Mouse (Mus musculus): ENCODE measurements around the gene Creg1.
"Not testable (repeated sequence)": the region's sequence is repeated elsewhere in the genome, so short reads cannot be mapped to it uniquely, and the experiment has no call there.

The Creg1 gene

DNA sequence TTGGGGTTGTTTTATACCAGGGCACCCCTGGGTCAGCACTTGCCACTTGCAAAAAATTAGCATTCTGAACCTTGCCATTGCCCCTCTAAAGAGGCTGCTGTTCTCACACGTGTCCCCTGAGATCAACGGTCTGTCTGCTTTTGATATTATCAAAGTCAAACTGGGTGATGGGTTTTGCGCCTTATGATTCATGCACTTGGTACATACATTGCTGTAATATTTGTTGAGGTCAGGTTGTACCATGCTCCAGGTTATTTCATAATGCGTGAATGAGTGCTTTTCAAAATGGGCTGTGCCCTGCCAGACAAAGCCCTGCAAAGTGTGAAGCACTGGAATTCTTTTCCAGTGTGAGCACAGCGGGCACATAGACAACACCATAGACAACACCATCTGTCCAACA is 11.7 kb upstream of the Creg1 start:
- DNase-seq (ENCODE audit: low spot score) = no peak

GRCm38 (mm10) chr1:165754205-165754604 is 9.3 kb upstream of the Creg1 start:
- no peak for DNase-seq (ENCODE audit: low spot score)

- no peak for DNase-seq (ENCODE audit: low spot score)
Measured at GRCm38 (mm10) chr1:165755194-165755593, 8.4 kb upstream of the Creg1 start.

GRCm38 (mm10) chr1:165761522-165762305 is 1.8 kb upstream of the Creg1 start:
- no peak for DNase-seq (ENCODE audit: low spot score)

DNA sequence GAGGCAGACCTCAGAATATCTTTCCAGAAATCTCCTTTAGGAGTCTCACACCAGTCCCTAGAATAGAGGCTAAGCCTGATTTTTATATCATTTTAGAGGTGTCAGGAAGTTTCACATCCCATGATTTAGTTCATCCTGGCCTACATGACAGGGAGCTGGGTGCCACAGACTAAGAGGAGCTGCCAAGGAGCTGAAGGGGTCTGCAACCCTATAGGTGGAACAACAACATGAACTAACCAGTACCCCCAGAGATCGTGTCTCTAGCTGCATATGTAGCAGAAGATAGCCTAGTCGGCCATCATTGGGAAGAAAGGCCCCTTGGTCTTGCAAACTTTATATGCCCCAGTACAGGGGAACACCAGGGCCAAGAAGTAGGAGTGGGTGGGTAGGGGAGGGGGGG is 1.0 kb upstream of the Creg1 start:
- DNase-seq (ENCODE audit: low spot score) = not testable (repeated sequence)

DNA sequence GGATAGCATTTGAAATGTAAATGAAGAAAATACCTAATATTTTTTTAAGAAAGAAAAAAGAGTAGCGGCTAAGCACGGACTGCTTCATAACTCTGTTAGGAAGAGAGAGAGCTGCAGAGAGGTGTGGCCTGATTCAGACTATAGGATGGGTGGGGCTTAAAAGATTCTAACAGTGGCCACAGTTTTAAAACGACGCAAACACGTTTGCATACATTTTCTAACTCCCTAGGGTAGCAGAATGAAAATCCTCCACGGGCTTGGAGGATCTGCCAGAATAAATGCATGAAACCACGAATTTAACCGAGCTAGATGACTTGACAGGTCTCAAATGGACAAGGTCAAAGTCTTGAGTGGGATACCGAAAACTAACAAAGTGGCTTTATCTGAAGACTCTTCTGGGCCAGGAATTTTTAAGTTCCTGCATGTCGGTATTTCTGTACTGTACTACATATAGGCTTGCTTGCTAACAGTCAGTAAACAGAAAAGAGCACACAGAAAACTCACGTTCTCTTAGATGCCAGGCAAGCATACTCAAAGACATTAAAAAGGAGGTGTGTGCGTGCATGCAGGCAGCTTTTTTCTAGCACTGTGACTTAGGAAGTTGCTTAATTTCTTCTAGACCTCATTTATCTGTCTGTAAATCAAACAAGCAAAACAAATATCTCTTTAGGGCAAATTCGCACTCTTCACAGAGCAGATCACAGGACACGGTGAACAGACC is 472 bp upstream of the Creg1 start:
- no peak for DNase-seq (ENCODE audit: low spot score)

- no peak for DNase-seq (ENCODE audit: low spot score)
Measured at GRCm38 (mm10) chr1:165764571-165764970, 1.0 kb downstream of the Creg1 start.

GRCm38 (mm10) chr1:165765041-165765440 is 1.5 kb downstream of the Creg1 start:
- DNase-seq (ENCODE audit: low spot score) = no peak

GRCm38 (mm10) chr1:165765651-165766294 is 2.2 kb downstream of the Creg1 start:
- DNase-seq (ENCODE audit: low spot score) = no peak

- DNase-seq (ENCODE audit: low spot score) = no peak
Measured at GRCm38 (mm10) chr1:165766295-165766890, 2.8 kb downstream of the Creg1 start.

GRCm38 (mm10) chr1:165768894-165769512 is 5.5 kb downstream of the Creg1 start:
- DNase-seq (ENCODE audit: low spot score) = peak; percentile 65

DNA sequence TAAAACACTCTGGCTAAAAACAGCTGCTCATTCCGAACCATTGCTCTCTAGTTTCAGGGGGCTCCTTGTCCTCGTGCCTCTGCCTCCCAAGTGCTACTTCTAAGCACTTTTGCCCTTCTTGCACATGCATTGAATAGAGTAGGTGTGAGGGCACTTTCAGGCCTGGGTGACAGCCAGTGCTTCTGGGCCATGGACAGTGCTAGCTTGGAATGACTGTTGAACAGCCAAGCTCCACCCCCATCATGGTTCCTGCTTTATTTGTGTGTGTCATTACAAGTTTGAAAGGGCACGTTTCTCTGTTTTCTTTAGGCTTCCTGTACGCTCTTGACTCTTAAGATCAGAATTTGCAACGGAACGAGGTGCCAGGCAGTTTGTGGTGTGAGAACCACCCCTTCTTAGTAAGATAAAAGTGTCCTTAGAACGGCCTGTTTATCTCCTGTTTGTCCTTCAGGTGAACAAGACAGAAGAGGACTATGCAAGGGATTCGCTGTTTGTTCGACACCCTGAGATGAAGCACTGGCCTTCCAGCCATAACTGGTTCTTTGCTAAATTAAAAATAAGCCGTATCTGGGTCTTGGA is 6.7 kb downstream of the Creg1 start:
- no peak for DNase-seq (ENCODE audit: low spot score)

DNA sequence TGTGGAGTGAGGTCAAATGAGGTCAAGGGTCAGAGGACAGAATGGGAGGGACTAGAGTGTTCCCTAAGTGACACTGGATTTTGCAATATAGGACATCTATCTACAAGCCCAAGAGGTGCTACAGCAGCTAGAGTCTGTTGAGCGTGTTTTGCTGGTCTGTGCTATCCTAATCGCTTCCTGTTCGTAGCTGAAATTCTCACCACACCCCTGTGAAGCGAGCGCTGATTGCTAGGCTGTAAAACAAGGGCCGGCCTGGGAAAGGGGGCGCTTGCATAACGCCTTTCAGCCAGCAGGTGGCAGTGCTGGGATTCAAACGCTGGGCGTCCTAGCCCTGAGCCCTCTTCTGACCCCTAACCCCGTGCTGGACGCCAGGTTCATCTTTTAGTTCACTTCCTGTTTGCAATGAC is 7.9 kb downstream of the Creg1 start:
- DNase-seq (ENCODE audit: low spot score) = peak; percentile 75

DNA sequence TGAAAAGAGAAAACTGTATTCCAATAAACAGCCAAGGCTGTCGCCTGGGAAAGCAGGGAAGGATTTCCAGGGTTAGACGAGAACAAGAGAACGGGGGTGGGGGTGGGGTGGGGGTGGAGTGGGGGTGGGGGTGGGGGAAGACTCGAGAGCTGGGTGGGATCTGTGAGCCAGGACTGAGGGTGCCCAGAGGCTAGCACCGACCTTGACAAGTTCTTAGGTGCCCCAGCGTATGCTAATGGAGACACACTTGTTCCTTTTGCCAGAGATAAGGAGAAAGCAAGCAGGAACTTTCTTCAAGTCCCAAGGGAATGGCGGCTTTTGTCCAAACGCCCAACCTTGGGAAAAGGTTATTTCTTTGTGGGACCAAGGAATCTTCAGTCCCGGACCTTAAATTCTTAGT is 8.5 kb downstream of the Creg1 start:
- DNase-seq (ENCODE audit: low spot score) = no peak

DNA sequence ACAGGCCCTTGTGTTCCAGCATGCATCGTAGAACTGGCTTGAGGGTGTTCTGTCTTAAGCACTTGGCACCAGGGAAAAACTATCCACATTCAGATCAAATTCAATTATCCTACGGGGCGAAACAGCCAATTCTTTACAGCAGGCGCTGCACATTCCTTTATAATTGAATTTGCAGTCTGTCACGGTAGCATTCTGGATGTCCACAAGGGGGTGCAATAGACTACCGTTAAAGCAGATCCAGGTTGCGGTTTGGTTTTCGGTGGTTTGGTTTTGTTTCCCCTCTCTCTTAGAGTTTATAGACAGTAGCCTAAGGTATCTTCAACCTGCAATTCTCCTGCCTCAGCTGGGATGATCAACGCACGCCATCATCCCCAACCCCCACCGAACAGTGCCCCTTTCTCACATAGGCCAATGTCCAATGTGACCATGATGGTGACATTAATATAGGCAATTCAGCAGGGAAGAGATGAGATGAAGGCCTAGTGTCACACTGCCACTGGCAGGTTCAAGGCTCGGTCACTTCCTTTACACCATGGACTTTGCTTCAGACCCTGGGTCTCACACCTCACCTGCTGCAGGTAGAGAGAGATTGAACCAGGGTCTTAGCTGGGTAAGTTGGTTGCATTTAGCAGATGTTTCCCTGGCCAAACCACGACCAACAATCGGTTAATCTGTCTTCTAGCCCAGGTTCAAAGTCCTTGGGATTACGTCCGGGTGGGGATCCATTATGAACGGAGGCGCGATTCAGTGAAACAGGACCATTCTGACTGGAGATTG is 12.2 kb downstream of the Creg1 start:
- DNase-seq (ENCODE audit: low spot score) = peak; percentile 59

- DNase-seq (ENCODE audit: low spot score) = no peak
Measured at GRCm38 (mm10) chr1:165779954-165780585, 16.5 kb downstream of the Creg1 start.

DNA sequence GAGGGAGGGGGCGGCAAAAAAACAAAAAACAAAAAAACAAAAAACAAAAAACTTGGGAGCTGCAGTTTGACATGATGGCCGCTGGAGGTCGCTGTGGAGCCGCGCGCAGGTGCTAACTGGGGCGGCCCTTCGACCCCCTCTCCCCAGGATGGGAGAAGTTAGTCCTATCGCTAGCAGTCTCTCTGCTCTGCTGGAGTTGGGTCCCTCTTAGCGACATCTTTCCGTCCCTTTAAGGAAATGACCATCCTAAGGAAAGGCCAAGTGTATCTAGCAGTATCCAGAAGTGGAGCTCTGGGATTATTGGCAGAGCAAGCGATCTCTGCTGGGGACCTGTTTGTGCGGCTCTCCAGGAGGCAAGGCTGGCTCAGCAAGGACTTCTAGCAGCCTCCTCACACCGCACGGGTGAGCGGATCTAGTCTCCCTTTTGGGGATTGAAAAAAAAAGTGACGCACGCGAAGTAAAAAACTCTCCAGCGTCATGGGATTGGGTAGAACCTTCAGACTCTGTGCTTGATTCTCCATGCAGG is 17.1 kb downstream of the Creg1 start:
- DNase-seq (ENCODE audit: low spot score) = no peak

DNA sequence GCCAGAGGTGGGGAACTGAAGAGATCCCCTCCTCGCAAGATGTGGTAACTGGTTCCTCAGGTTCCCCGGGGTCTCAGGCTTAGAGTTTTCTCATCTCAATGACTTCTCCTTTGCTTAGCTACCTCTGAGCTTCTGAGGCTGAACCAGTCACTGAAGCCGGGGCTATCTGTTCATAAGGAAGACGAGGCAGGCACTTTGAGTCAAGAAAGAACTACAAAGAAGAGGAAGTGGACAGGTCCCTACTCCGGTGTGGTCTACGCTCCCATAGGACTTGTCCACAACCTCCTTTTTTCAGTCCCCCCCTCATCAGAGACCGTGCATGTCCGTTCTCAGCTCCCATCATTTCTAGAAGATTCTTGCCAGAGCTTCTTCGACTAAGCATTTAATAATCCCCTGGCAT is 17.9 kb downstream of the Creg1 start:
- DNase-seq (ENCODE audit: low spot score) = no peak

DNA sequence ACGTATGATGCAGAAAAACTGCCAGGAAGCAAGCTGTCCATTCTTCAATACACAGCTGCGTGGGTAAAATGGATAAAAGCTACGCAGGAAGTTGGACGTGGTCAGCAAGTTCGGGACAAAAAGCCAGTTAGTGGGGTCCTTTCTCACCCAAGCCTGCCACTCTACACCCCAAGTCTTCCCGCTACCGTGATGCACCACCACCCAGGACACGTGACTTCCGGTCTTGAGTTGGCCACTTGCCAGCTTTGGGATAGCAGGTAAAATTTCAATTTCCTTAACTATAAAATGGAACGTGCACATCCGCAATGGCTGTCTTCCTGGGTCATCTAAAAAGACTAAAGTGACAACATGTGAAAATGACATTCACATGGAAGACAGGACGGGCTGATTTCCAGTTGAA is 18.4 kb downstream of the Creg1 start:
- no peak for DNase-seq (ENCODE audit: low spot score)

DNA sequence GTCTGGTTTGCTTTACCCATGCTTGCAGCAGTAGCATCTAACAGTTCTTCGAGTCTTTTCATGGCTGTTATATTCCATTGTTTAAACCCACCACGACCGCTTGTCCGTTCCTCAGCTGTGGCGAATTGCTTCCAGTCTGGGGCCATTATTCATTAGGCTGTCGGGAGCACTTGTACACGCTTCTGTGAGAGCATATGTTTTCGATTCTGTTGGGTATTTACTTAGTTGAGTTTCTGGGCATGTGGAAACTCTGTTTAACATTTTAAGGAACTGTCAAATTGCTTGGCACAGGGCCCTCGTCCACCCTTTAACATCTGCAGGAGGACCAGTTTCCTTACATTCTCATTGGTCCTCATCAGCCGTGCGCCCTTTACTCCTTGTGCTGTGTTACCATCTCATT is 22.8 kb downstream of the Creg1 start:
- no peak for DNase-seq (ENCODE audit: low spot score)

Data from lung, postnatal 25 days (tissue).